Mouse (Mus musculus) cerebellum, adult 9-10 months (tissue): Measurements from ENCODE around the gene Mafg.

Experiments used
- DNase-seq: peaks from one replicate; pipeline ENCODE4 v3.0.0; 2022

Gene Mafg

GRCm38 (mm10) chr11:120642939-120643600 lies 9.7 kb upstream of the Mafg start:
- no peak for DNase-seq

- no peak for DNase-seq
These were observed 8.5 kb upstream of the Mafg start for GRCm38 (mm10) chr11:120641869-120642268.

- DNase-seq, result no peak
These were observed 7.9 kb upstream of the Mafg start for GRCm38 (mm10) chr11:120641255-120641654.

GRCm38 (mm10) chr11:120634810-120635209 lies 1.4 kb upstream of the Mafg start:
- no peak for DNase-seq

GRCm38 (mm10) chr11:120632559-120633519 lies 561 bp downstream of the Mafg start:
- DNase-seq, result peak; percentile 71

GRCm38 (mm10) chr11:120631726-120632448 lies 1.5 kb downstream of the Mafg start:
- DNase-seq, result no peak

- no peak for DNase-seq
These were observed 2.3 kb downstream of the Mafg start for GRCm38 (mm10) chr11:120630881-120631725.

GRCm38 (mm10) chr11:120630401-120630871 lies 3.0 kb downstream of the Mafg start:
- DNase-seq, result no peak

GRCm38 (mm10) chr11:120629911-120630310 lies 3.5 kb downstream of the Mafg start:
- no peak for DNase-seq

GRCm38 (mm10) chr11:120629341-120629730 lies 4.1 kb downstream of the Mafg start:
- DNase-seq, result no peak

GRCm38 (mm10) chr11:120628601-120629340 lies 4.6 kb downstream of the Mafg start:
- no peak for DNase-seq

GRCm38 (mm10) chr11:120627468-120628300 lies 5.7 kb downstream of the Mafg start:
- no peak for DNase-seq

GRCm38 (mm10) chr11:120626785-120627467 lies 6.5 kb downstream of the Mafg start:
- DNase-seq, result no peak

GRCm38 (mm10) chr11:120625152-120625775 lies 8.1 kb downstream of the Mafg start, which contains the start of gene Sirt7:
Gene Sirt7, minus strand, starts transcription at chr11:120625240.
- no peak for DNase-seq

GRCm38 (mm10) chr11:120624680-120625111 lies 8.7 kb downstream of the Mafg start:
- DNase-seq, result peak; percentile 80

GRCm38 (mm10) chr11:120623961-120624679 lies 9.3 kb downstream of the Mafg start:
- peak; percentile 58 for DNase-seq

- no peak for DNase-seq
These were observed 10.6 kb downstream of the Mafg start for GRCm38 (mm10) chr11:120622805-120623204.

GRCm38 (mm10) chr11:120620195-120620594 lies 13.2 kb downstream of the Mafg start:
- DNase-seq, result peak; percentile 37
